Mouse (Mus musculus) kidney, embryonic 15.5 days (tissue): ENCODE results near the gene Gm45623. TPM values are rescaled to one million over a fixed set of nuclear protein-coding genes. Genes with fewer than 3 reads are reported as not detected.

Source experiments
- ATAC-seq: fragments of 200-750 bp; cut with Nextera tagmentation; replicated peaks from 2 replicates; pipeline ENCODE4 v1.8.0; 2017; ENCODE audit warnings: moderate TSS enrichment; ENCODE audit not compliant: low FRiP score
- H3K27ac ChIP-seq: fragments of 300-500 bp; sonication (generic); 2 replicates; pipeline ENCODE4 v1.5.1; 2015; ENCODE audit warnings: mild to moderate bottlenecking, inconsistent platforms
- H3K27me3 ChIP-seq: fragments of 300-500 bp; sonication (generic); 2 replicates; pipeline ENCODE4 v1.6.1; 2015; ENCODE audit warnings: inconsistent platforms
- H3K36me3 ChIP-seq: fragments of 300-500 bp; sonication (generic); 2 replicates; pipeline ENCODE4 v1.6.1; 2015; ENCODE audit warnings: inconsistent platforms
- H3K4me1 ChIP-seq: fragments of 300-500 bp; sonication (generic); 2 replicates; pipeline ENCODE4 v1.6.1; 2015; ENCODE audit warnings: inconsistent platforms
- H3K4me2 ChIP-seq: fragments of 300-500 bp; sonication (generic); 2 replicates; pipeline ENCODE4 v1.6.1; 2015; ENCODE audit warnings: moderate library complexity, mild to moderate bottlenecking, inconsistent platforms
- H3K4me3 ChIP-seq: fragments of 300-500 bp; sonication (generic); replicated peaks from 2 replicates; pipeline ENCODE4 v1.5.1; 2015; ENCODE audit warnings: mild to moderate bottlenecking, inconsistent platforms
- H3K9ac ChIP-seq: fragments of 300-500 bp; sonication (generic); 2 replicates; pipeline ENCODE4 v1.6.1; 2015; ENCODE audit warnings: mild to moderate bottlenecking, inconsistent platforms
- H3K9me3 ChIP-seq: fragments of 300-500 bp; sonication (generic); replicated peaks from 2 replicates; pipeline ENCODE4 v1.6.1; 2016; ENCODE audit warnings: inconsistent platforms
- WGBS: fragments of 180-500 bp; shearing (Covaris S2); methylation state at CpG from one replicate; pipeline ENCODE4 v1.1.7; 2015; ENCODE audit warnings: mixed read lengths; 5-methylcytosine and 5-hydroxymethylcytosine counted together
- polyA plus RNA-seq: library from polyadenylated mRNA; unstranded; fragments of >200 nt; fragmentation: Nextera tagmentation; extraction: Ambion mirVana; gene quantifications from 2 replicates; pipeline ENCODE4 v1.2.1, GENCODE M21; 2015

The Gm45623 gene
- polyA plus RNA-seq, 1 experiment from 2014 or later = not detected

- no peak overlapping the region for H3K4me3 ChIP-seq
- no peak for ATAC-seq
- WGBS = 53% methylated on average over 8 of the region's 8 CpGs
- no peak overlapping the region for H3K4me2 ChIP-seq
- H3K9me3 ChIP-seq = no peaks in the 10 kb centered on the region
- peaks cover 30% of the 10 kb centered on the region for H3K27me3 ChIP-seq
- no peak overlapping the region for H3K9ac ChIP-seq
- H3K27ac ChIP-seq = peak overlapping the region; percentile 15
- peaks cover 18% of the 10 kb centered on the region for H3K4me1 ChIP-seq
- 0 out of 2 replicates have a peak, but pooled peaks cover under 1% of the 10 kb centered on the region for H3K36me3 ChIP-seq
Measured at GRCm38 (mm10) chr13:56747554-56747953, 6.1 kb downstream of the Gm45623 start.

GRCm38 (mm10) chr13:56746739-56747532 lies 6.7 kb downstream of the Gm45623 start:
- no peak for ATAC-seq
- peaks cover 13% of the 10 kb centered on the region for H3K4me1 ChIP-seq
- H3K9me3 ChIP-seq = no peaks in the 10 kb centered on the region
- 73% methylated on average over 10 of the region's 10 CpGs for WGBS
- no peak overlapping the region for H3K9ac ChIP-seq
- H3K4me2 ChIP-seq = no peak overlapping the region
- peaks cover 7% of the 10 kb centered on the region; the same call in 1 of the 2 replicates for H3K36me3 ChIP-seq
- H3K4me3 ChIP-seq = no peak overlapping the region
- peak overlapping the region; percentile 15 for H3K27ac ChIP-seq
- H3K27me3 ChIP-seq = peaks cover 23% of the 10 kb centered on the region

GRCm38 (mm10) chr13:56742325-56742901 lies 11.2 kb downstream of the Gm45623 start:
- no peaks in the 10 kb centered on the region for H3K9me3 ChIP-seq
- H3K4me2 ChIP-seq = no peak overlapping the region
- ATAC-seq = no peak
- H3K4me3 ChIP-seq = no peak overlapping the region
- no peaks in the 10 kb centered on the region for H3K27me3 ChIP-seq
- peaks cover 50% of the 10 kb centered on the region for H3K36me3 ChIP-seq
- no peak overlapping the region for H3K27ac ChIP-seq
- no peak overlapping the region for H3K9ac ChIP-seq
- 84% methylated on average over 6 of the region's 6 CpGs for WGBS
- peaks cover 4% of the 10 kb centered on the region; the same call in 1 of the 2 replicates for H3K4me1 ChIP-seq

GRCm38 (mm10) chr13:56741691-56742090 lies 11.9 kb downstream of the Gm45623 start:
- Histone ChIP-seq H3K36me3 (peaks cover 57% of the 10 kb centered on the region), H3K4me1 (no peaks in the 10 kb centered on the region), H3K4me2 (no peak overlapping the region), H3K27me3 (no peaks in the 10 kb centered on the region), H3K27ac (no peak overlapping the region), H3K9me3 (no peaks in the 10 kb centered on the region), H3K4me3 (no peak overlapping the region), H3K9ac (no peak overlapping the region)
- WGBS = 87% methylated on average over 7 of the region's 7 CpGs
- ATAC-seq = no peak

GRCm38 (mm10) chr13:56740496-56740895 lies 13.1 kb downstream of the Gm45623 start:
- Histone ChIP-seq H3K9ac (no peak overlapping the region), H3K9me3 (no peaks in the 10 kb centered on the region), H3K4me2 (no peak overlapping the region), H3K27me3 (no peaks in the 10 kb centered on the region), H3K27ac (no peak overlapping the region), H3K4me3 (no peak overlapping the region), H3K36me3 (peaks cover 68% of the 10 kb centered on the region), H3K4me1 (no peaks in the 10 kb centered on the region)
- 86% methylated on average over 6 of the region's 6 CpGs for WGBS
- no peak for ATAC-seq

DNA sequence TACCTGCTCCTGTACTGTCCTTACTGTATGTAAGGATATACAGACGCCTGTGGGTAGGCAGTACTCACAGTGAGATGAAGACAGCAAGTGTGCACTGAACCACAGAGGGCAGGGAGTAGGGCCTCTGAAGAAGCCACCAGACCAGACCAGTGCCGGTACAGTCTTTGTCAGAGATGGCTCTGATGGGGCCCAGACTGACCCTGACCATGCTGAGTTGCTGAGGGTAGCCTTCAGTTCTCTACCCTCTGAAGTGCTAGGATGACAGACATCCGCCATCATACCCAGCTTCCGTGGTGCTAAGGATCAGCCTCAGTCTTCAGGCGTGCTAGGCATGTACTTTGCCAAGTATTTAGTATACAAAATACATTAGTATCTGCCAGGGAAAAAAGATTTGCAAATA lies 14.1 kb downstream of the Gm45623 start:
- Histone ChIP-seq H3K36me3 (peaks cover 76% of the 10 kb centered on the region), H3K4me3 (no peak overlapping the region), H3K9me3 (no peaks in the 10 kb centered on the region), H3K4me1 (no peaks in the 10 kb centered on the region), H3K4me2 (no peak overlapping the region), H3K9ac (no peak overlapping the region), H3K27ac (no peak overlapping the region), H3K27me3 (no peaks in the 10 kb centered on the region)
- WGBS = 90% methylated on average over 5 of the region's 5 CpGs
- ATAC-seq = no peak

GRCm38 (mm10) chr13:56735212-56735875 lies 18.3 kb downstream of the Gm45623 start:
- Histone ChIP-seq H3K36me3 (peaks cover 95% of the 10 kb centered on the region), H3K4me1 (no peaks in the 10 kb centered on the region), H3K4me2 (no peak overlapping the region), H3K9ac (no peak overlapping the region), H3K4me3 (no peak overlapping the region), H3K9me3 (no peaks in the 10 kb centered on the region), H3K27me3 (no peaks in the 10 kb centered on the region), H3K27ac (no peak overlapping the region)
- WGBS = 46% methylated on average over 6 of the region's 6 CpGs
- no peak for ATAC-seq

DNA sequence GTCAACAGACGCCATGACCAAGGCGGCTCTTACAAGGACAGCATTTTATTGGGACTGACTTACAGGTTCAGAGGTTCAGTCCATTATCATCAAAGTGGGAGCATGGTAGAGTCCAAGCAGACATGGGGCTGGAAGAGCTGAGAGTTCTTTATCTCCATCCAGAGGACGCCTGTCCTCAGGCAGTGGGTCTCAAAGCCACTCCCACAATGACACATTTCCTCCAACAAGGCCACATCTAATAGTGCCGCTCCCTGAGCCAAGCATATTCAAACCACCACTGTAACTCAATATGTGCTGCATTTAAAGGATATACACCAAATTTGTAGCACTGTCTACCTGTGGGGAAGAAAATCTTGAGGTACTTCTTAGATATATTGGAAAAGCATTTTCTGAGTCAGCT lies 19.0 kb downstream of the Gm45623 start:
- no peaks in the 10 kb centered on the region for H3K4me1 ChIP-seq
- no peaks in the 10 kb centered on the region for H3K27me3 ChIP-seq
- WGBS = 82% methylated on average over 4 of the region's 4 CpGs
- no peak for ATAC-seq
- H3K4me3 ChIP-seq = no peak overlapping the region
- no peak overlapping the region for H3K9ac ChIP-seq
- H3K36me3 ChIP-seq = peaks cover 95% of the 10 kb centered on the region
- no peaks in the 10 kb centered on the region for H3K9me3 ChIP-seq
- H3K4me2 ChIP-seq = no peak overlapping the region
- H3K27ac ChIP-seq = no peak overlapping the region

DNA sequence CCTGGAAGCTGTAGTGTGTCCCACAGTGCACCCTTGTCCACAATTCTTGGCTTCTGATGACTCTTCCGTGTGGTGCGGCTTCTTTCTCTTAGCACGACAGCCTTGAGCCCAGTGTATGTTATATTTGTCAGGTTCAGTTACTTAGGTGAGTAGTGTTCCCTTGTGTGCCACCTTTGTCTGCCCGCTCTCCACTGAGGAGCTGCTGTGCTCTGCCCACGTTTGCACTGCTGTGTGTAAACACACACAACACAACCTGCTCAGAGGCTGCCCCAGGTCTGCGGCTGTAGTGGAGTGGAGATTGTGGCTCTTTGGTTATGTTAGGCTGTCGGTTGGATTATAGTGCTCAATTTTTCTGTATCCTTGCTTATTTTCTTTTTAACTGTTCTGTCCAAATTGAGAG lies 24.6 kb downstream of the Gm45623 start:
- Histone ChIP-seq H3K4me2 (no peak overlapping the region), H3K36me3 (peaks cover 96% of the 10 kb centered on the region), H3K27me3 (no peaks in the 10 kb centered on the region), H3K4me3 (no peak overlapping the region), H3K4me1 (peaks cover 18% of the 10 kb centered on the region), H3K9ac (no peak overlapping the region), H3K27ac (no peak overlapping the region), H3K9me3 (no peaks in the 10 kb centered on the region)
- no peak for ATAC-seq
- WGBS = 91% methylated on average over 7 of the region's 7 CpGs

GRCm38 (mm10) chr13:56726551-56726950 lies 27.1 kb downstream of the Gm45623 start:
- Histone ChIP-seq H3K27ac (no peak overlapping the region), H3K9me3 (no peaks in the 10 kb centered on the region), H3K27me3 (no peaks in the 10 kb centered on the region), H3K4me2 (no peak overlapping the region), H3K36me3 (peaks cover 87% of the 10 kb centered on the region), H3K9ac (no peak overlapping the region), H3K4me1 (peaks cover 24% of the 10 kb centered on the region), H3K4me3 (no peak overlapping the region)
- ATAC-seq = no peak
- WGBS = 86% methylated on average over 4 of the region's 4 CpGs

DNA sequence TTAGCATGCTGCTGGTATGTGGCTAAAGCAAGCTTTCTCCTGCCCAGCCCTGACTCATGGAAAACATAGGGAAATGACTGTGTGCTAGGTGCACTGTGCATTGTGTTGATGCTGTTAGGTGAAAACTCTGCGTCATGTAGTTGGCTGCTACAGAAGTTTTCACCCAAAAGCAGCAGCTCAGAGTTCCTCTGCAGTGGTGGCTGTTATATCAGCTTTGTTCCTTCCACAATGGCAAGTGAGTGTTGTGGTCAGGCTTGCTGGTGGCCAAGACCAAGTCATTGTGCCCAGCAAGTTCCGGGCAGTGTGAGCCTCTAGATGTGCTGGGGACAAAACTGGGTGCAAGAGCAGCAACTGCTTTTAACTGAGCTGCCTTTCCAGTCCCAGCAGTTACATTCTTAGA lies 41.4 kb downstream of the Gm45623 start:
- Histone ChIP-seq H3K27ac (no peak overlapping the region), H3K4me2 (no peak overlapping the region), H3K36me3 (peaks cover 27% of the 10 kb centered on the region), H3K4me1 (peaks cover 23% of the 10 kb centered on the region), H3K4me3 (no peak overlapping the region), H3K9ac (no peak overlapping the region), H3K27me3 (no peaks in the 10 kb centered on the region), H3K9me3 (no peaks in the 10 kb centered on the region)
- ATAC-seq = no peak
- WGBS = 96% methylated on average over 2 of the region's 2 CpGs

- Histone ChIP-seq H3K36me3 (peaks cover 42% of the 10 kb centered on the region), H3K27ac (no peak overlapping the region; the same call in 1 of the 2 replicates), H3K9me3 (no peaks in the 10 kb centered on the region), H3K4me1 (peaks cover 33% of the 10 kb centered on the region), H3K4me2 (no peak overlapping the region), H3K4me3 (no peak overlapping the region), H3K9ac (no peak overlapping the region), H3K27me3 (no peaks in the 10 kb centered on the region)
- no peak for ATAC-seq
- WGBS = 60% methylated on average over 2 of the region's 2 CpGs
Measured at GRCm38 (mm10) chr13:56710620-56711019, 43.0 kb downstream of the Gm45623 start.
